In genomic region chr12:4592025-4592424, GRCm38 (mm10) we compare ENCODE assay signal across 8 mouse cellular contexts. TPM values are rescaled to one million over a fixed set of nuclear protein-coding genes. Genes with fewer than 3 reads are reported as not detected.
A peak's percentile ranks its signal among the peaks of the same experiment; 100 is the strongest.
DNase-seq lines count a peak whose midpoint lies in the region; ATAC-seq and TF ChIP-seq lines count a peak whose summit lies in the region.

No protein-coding gene starts in this region.

- H3K36me3 ChIP-seq in hindbrain, embryonic 10.5 days, result no peaks in the 10 kb centered on the region
- H3K36me3 ChIP-seq in hindbrain, embryonic 11.5 days (ENCODE audit: control insufficient read depth, insufficient read depth, low read length), result no peaks in the 10 kb centered on the region
- H3K36me3 ChIP-seq in G1E (replicated peaks), result peaks cover 7% of the 10 kb centered on the region
- H3K36me3 ChIP-seq in forebrain, postnatal 0 days (ENCODE audit: insufficient read depth), result no peaks in the 10 kb centered on the region
- H3K36me3 ChIP-seq in midbrain, embryonic 11.5 days (ENCODE audit: control insufficient read depth, insufficient read depth, low read length), result no peaks in the 10 kb centered on the region

- peak overlapping the region; percentile 85 for H3K4me3 ChIP-seq in hindbrain, embryonic 10.5 days
- H3K4me3 ChIP-seq in hindbrain, embryonic 11.5 days (ENCODE audit: low read depth, low read length), result no peak overlapping the region
- peak overlapping the region; percentile 96; the same call in 1 of the 2 replicates for H3K4me3 ChIP-seq in G1E (ENCODE audit: low read depth, low read length)
- H3K4me3 ChIP-seq in forebrain, postnatal 0 days (ENCODE audit: low read depth, low read length), result peak overlapping the region; percentile 92
- peak overlapping the region; percentile 95; the same call in 1 of the 2 replicates for H3K4me3 ChIP-seq in midbrain, embryonic 11.5 days (ENCODE audit: low read depth, low read length)

- H3K27me3 ChIP-seq in hindbrain, embryonic 10.5 days (ENCODE audit: insufficient read depth, poor library complexity, severe bottlenecking), result peaks cover 18% of the 10 kb centered on the region; the same call in 1 of the 2 replicates
- H3K27me3 ChIP-seq in hindbrain, embryonic 11.5 days (ENCODE audit: control insufficient read depth, insufficient read depth, low read length), result no peaks in the 10 kb centered on the region; the same call in 1 of the 2 replicates
- H3K27me3 ChIP-seq in G1E (ENCODE audit: insufficient read depth, low read length), result no peaks in the 10 kb centered on the region
- H3K27me3 ChIP-seq in forebrain, postnatal 0 days (ENCODE audit: insufficient read depth, low read length), result no peaks in the 10 kb centered on the region
- H3K27me3 ChIP-seq in midbrain, embryonic 11.5 days (ENCODE audit: control insufficient read depth, insufficient read depth, low read length), result no peaks in the 10 kb centered on the region

- no peak for DNase-seq in hindbrain, embryonic 10.5 days (ENCODE audit: low spot score)
- no peak for DNase-seq in hindbrain, embryonic 11.5 days (ENCODE audit: low spot score)
- peak; percentile 3 for DNase-seq in G1E (ENCODE audit: low spot score)
- peak; percentile 6 for DNase-seq in forebrain, postnatal 0 days
- DNase-seq in midbrain, embryonic 11.5 days (ENCODE audit: low spot score, missing footprints), result no peak
- no peak for DNase-seq in B cell, adult 2 months
- DNase-seq in embryo, embryonic 9.5 days (ENCODE audit: extremely low spot score), result no peak
- DNase-seq in left cerebral cortex, adult 8-10 months (ENCODE audit: low spot score in 2 of 2), result no peak

- 0 out of 2 replicates have a peak overlapping the region, but pooled peaks have one; percentile 91 for H3K27ac ChIP-seq in hindbrain, embryonic 10.5 days
- no peak overlapping the region for H3K27ac ChIP-seq in hindbrain, embryonic 11.5 days (ENCODE audit: low read depth, low read length)
- H3K27ac ChIP-seq in forebrain, postnatal 0 days (ENCODE audit: low read depth, low read length), result no peak overlapping the region
- H3K27ac ChIP-seq in midbrain, embryonic 11.5 days (ENCODE audit: low read depth, low read length), result no peak overlapping the region

- WGBS in hindbrain, embryonic 10.5 days, result 70% methylated on average over 6 of the region's 6 CpGs
- 70% methylated on average over 6 of the region's 6 CpGs for WGBS in hindbrain, embryonic 11.5 days
- WGBS in forebrain, postnatal 0 days, result 66% methylated on average over 6 of the region's 6 CpGs
- WGBS in midbrain, embryonic 11.5 days, result 75% methylated on average over 6 of the region's 6 CpGs

- peaks cover 12% of the 10 kb centered on the region for H3K4me1 ChIP-seq in hindbrain, embryonic 10.5 days (replicated peaks)
- H3K4me1 ChIP-seq in hindbrain, embryonic 11.5 days (replicated peaks; ENCODE audit: control insufficient read depth, insufficient read depth, low read length), result no peaks in the 10 kb centered on the region
- peaks cover 39% of the 10 kb centered on the region for H3K4me1 ChIP-seq in G1E (ENCODE audit: insufficient read depth, low read depth, low read length)
- peaks cover 4% of the 10 kb centered on the region for H3K4me1 ChIP-seq in forebrain, postnatal 0 days (ENCODE audit: insufficient read depth)
- peaks cover 6% of the 10 kb centered on the region; the same call in 1 of the 2 replicates for H3K4me1 ChIP-seq in midbrain, embryonic 11.5 days (ENCODE audit: control insufficient read depth, insufficient read depth, low read length)

- H3K4me2 ChIP-seq in hindbrain, embryonic 11.5 days (replicated peaks; ENCODE audit: low read depth, low read length), result no peak overlapping the region
- H3K4me2 ChIP-seq in forebrain, postnatal 0 days (ENCODE audit: low read depth), result peak overlapping the region; percentile 76
- peak overlapping the region; percentile 86 for H3K4me2 ChIP-seq in midbrain, embryonic 11.5 days

- no peaks in the 10 kb centered on the region for H3K9me3 ChIP-seq in hindbrain, embryonic 10.5 days
- H3K9me3 ChIP-seq in hindbrain, embryonic 11.5 days (ENCODE audit: control insufficient read depth, low read length), result no peaks in the 10 kb centered on the region
- H3K9me3 ChIP-seq in G1E (replicated peaks), result no peaks in the 10 kb centered on the region
- H3K9me3 ChIP-seq in forebrain, postnatal 0 days (ENCODE audit: low read length), result no peaks in the 10 kb centered on the region
- no peaks in the 10 kb centered on the region for H3K9me3 ChIP-seq in midbrain, embryonic 11.5 days (ENCODE audit: control insufficient read depth, low read length)

- H3K9ac ChIP-seq in hindbrain, embryonic 11.5 days (ENCODE audit: low read depth, low read length), result no peak overlapping the region
- H3K9ac ChIP-seq in forebrain, postnatal 0 days, result peak overlapping the region; percentile 80; the same call in 1 of the 2 replicates
- no peak overlapping the region for H3K9ac ChIP-seq in midbrain, embryonic 11.5 days (ENCODE audit: low read length)

- no peak for ATAC-seq in hindbrain, embryonic 11.5 days (ENCODE audit: low FRiP score)
- no peak for ATAC-seq in G1E (ENCODE audit: extremely low read depth, insufficient number of reproducible peaks, low FRiP score, poor library complexity, severe bottlenecking)
- ATAC-seq in forebrain, postnatal 0 days, result no peak
- ATAC-seq in midbrain, embryonic 11.5 days (ENCODE audit: low FRiP score), result no peak

- no peak for TF ChIP-seq CTCF in G1E (IDR thresholded peaks at IDR 0.05; ENCODE audit: low read depth, low read length)
- peak; percentile 12; the same call in 1 of the 2 replicates for TF ChIP-seq CTCF in forebrain, postnatal 0 days (IDR thresholded peaks at IDR 0.05; ENCODE audit: low read depth)

RNA-seq across cellular contexts. Expression of gene Itsn2, which starts 0.4 kb away (rescaled TPM):
- polyA plus RNA-seq in hindbrain, embryonic 10.5 days (2016; fragmentation: Nextera tagmentation; extraction: Ambion mirVana), result 12.9 and 17.1 TPM in 2 replicates
- 19.3 and 20.6 TPM in 2 replicates for polyA plus RNA-seq in hindbrain, embryonic 11.5 days (2014; fragmentation: Nextera tagmentation; extraction: Ambion mirVana)
- total RNA-seq in G1E (2014; fragmentation: Nextera tagmentation) (117 and 137 TPM in 2 replicates), G1E (2017) (149 and 168 TPM in 2 replicates)
- 10.2 and 17.6 TPM in 2 replicates for polyA plus RNA-seq in G1E (2012)
- 24.5 and 28.1 TPM in 2 replicates for total RNA-seq in forebrain, postnatal 0 days (2014; rRNA removed)
- polyA plus RNA-seq in forebrain, postnatal 0 days (2015; fragmentation: Nextera tagmentation; extraction: Ambion mirVana), result 12.3 and 20.9 TPM in 2 replicates
- polyA plus RNA-seq in midbrain, embryonic 11.5 days (2014; fragmentation: Nextera tagmentation; extraction: Ambion mirVana), result 13.8 and 16.6 TPM in 2 replicates
- 10 to 100 TPM; 65.5 to 75.0 (median 69.1) TPM for total RNA-seq in left cerebral cortex, adult 8-10 months (2022)

RNA-seq across cellular contexts. Expression of gene Gm3625, which starts 0.7 kb away (rescaled TPM):
- not detected in 2 replicates for polyA plus RNA-seq in hindbrain, embryonic 10.5 days (2016; fragmentation: Nextera tagmentation; extraction: Ambion mirVana)
- polyA plus RNA-seq in hindbrain, embryonic 11.5 days (2014; fragmentation: Nextera tagmentation; extraction: Ambion mirVana), result not detected in 2 replicates
- total RNA-seq in G1E (2014; fragmentation: Nextera tagmentation) (89.8 TPM in 1 of 2 replicates, not detected in the other), G1E (2017) (not detected in 2 replicates)
- not detected in 2 replicates for polyA plus RNA-seq in G1E (2012)
- not detected in 2 replicates for total RNA-seq in forebrain, postnatal 0 days (2014; rRNA removed)
- not detected in 2 replicates for polyA plus RNA-seq in forebrain, postnatal 0 days (2015; fragmentation: Nextera tagmentation; extraction: Ambion mirVana)
- polyA plus RNA-seq in midbrain, embryonic 11.5 days (2014; fragmentation: Nextera tagmentation; extraction: Ambion mirVana), result not detected in 2 replicates
- not detected for total RNA-seq in left cerebral cortex, adult 8-10 months (2022)

Comparison
In these comparisons a context has a peak if more than half of its experiments do, and no peak if none do; other contexts are left out.
1. DNase-seq: peak in G1E (single experiment) and forebrain, postnatal 0 days (single experiment); none in hindbrain, embryonic 10.5 days (single experiment), hindbrain, embryonic 11.5 days (single experiment), midbrain, embryonic 11.5 days (single experiment), B cell, adult 2 months (0 of 2), embryo, embryonic 9.5 days (single experiment) and left cerebral cortex, adult 8-10 months (0 of 2).